Comparison of ENCODE assay signal across 25 mouse cellular contexts in the genomic region with DNA sequence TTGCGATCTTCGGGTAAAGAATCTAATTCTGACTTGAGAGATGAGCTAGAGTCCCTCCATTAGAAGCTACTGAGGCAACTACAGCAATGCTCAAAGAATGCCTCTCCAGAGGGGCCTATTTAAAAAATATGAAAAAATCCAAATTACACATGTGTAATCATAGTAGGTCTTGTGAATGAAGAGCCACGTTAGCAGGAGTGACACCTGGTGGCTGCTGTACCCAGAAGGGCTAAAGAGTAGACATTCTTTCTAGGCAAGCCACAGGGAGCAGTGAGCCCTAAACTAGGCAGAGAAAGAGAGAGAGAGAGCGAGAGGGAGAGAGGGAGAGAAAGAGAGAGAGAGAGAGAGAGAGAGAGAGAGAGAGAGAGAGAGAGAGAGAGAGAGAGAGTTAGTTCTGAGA.
A peak's percentile ranks its signal among the peaks of the same experiment; 100 is the strongest.
DNase-seq lines count a peak whose midpoint lies in the region; ATAC-seq and TF ChIP-seq lines count a peak whose summit lies in the region.
"Had no signal": no experiment of that assay in that cellular context is flagged by ENCODE, and none has a peak within 500 bp of the region (broad histone marks: within the 10 kb centered on the region; RNA-seq: fewer than 3 reads in every experiment).

No protein-coding gene starts in this region.

- no peaks in the 10 kb centered on the region for H3K79me2 ChIP-seq in liver, adult 2 months (ENCODE audit: control insufficient read depth, insufficient read depth, low read length)
- no peaks in the 10 kb centered on the region for H3K79me2 ChIP-seq in CH12.LX (replicated peaks; ENCODE audit: control insufficient read depth, extremely low read depth, insufficient read depth, poor library complexity, severe bottlenecking)

- no peak overlapping the region for H3K4me2 ChIP-seq in hindbrain, postnatal 0 days (ENCODE audit: low read depth, low read length)
- H3K4me2 ChIP-seq in CH12.LX (ENCODE audit: insufficient read depth, low read depth, poor library complexity, severe bottlenecking), result no peak overlapping the region
- H3K4me2 ChIP-seq: forebrain, embryonic 13.5 days; heart, embryonic 12.5 days; liver, embryonic 15.5 days; stomach, embryonic 15.5 days had no signal

- H3K9me3 ChIP-seq in hindbrain, postnatal 0 days (ENCODE audit: low read length), result no peaks in the 10 kb centered on the region
- H3K9me3 ChIP-seq in hindbrain, embryonic 10.5 days, result no peaks in the 10 kb centered on the region
- H3K9me3 ChIP-seq in CH12.LX (replicated peaks; ENCODE audit: low read length), result no peaks in the 10 kb centered on the region
- H3K9me3 ChIP-seq: forebrain, embryonic 13.5 days; heart, embryonic 12.5 days; liver, embryonic 15.5 days; stomach, embryonic 15.5 days had no signal

- no peaks in the 10 kb centered on the region for H3K36me3 ChIP-seq in hindbrain, postnatal 0 days (ENCODE audit: insufficient read depth, low read length)
- no peaks in the 10 kb centered on the region for H3K36me3 ChIP-seq in hindbrain, embryonic 10.5 days
- H3K36me3 ChIP-seq in liver, adult 2 months (ENCODE audit: control insufficient read depth, insufficient read depth, low read length), result no peaks in the 10 kb centered on the region
- no peaks in the 10 kb centered on the region for H3K36me3 ChIP-seq in CH12.LX (replicated peaks in 1 of 2; ENCODE audit: control insufficient read depth in 1 of 2, insufficient read depth in 1 of 2, low read length in 1 of 2)
- H3K36me3 ChIP-seq: heart, embryonic 12.5 days; liver, embryonic 15.5 days; stomach, embryonic 15.5 days had no signal

- DNase-seq in hindbrain, postnatal 0 days (ENCODE audit: low spot score), result no peak
- DNase-seq in hindbrain, embryonic 10.5 days (ENCODE audit: low spot score), result no peak
- peak; percentile 15 for DNase-seq in liver, adult 2 months (ENCODE audit: extremely low read depth, low read depth, low spot score)
- DNase-seq in liver (no peak), 3T3-L1 (ENCODE audit: low read depth, low spot score) (peak; percentile 22), CH12.LX (ENCODE audit: extremely low read depth) (peak; percentile 3)
- DNase-seq in spleen, postnatal 10 days (ENCODE audit: low spot score in 2 of 2), result no peak
- DNase-seq: adrenal gland, postnatal 14 days; cerebellum, adult 8-10 months; cerebellum, postnatal 36 days; embryo, embryonic 11 days; kidney, adult 11 months; kidney, postnatal 14 days; layer of hippocampus, postnatal 36 days; right cerebral cortex, adult 18-20 months; right cerebral cortex, postnatal 4 days; thymus, adult 18-20 months; thymus, postnatal 4 days had no signal

- peak; percentile 16 for TF ChIP-seq RAD21 in CH12.LX (IDR thresholded peaks at IDR 0.05; ENCODE audit: low read depth, low read length)

- no peak overlapping the region for H3K4me3 ChIP-seq in hindbrain, postnatal 0 days (ENCODE audit: low read length)
- H3K4me3 ChIP-seq in hindbrain, embryonic 10.5 days, result no peak overlapping the region
- no peak overlapping the region for H3K4me3 ChIP-seq in liver, adult 2 months (ENCODE audit: insufficient read depth, low read depth, low read length)
- H3K4me3 ChIP-seq in CH12.LX (replicated peaks in 1 of 3; ENCODE audit: low read depth in 2 of 3, low read length in 2 of 3, poor library complexity in 1 of 3), result no peak overlapping the region
- H3K4me3 ChIP-seq: forebrain, embryonic 13.5 days; heart, embryonic 12.5 days; liver, embryonic 15.5 days; stomach, embryonic 15.5 days had no signal

- WGBS in hindbrain, postnatal 0 days, result 83% methylated on average over 4 of the region's 4 CpGs
- 77% methylated on average over 4 of the region's 4 CpGs for WGBS in hindbrain, embryonic 10.5 days
- 73% methylated on average over 4 of the region's 4 CpGs for WGBS in liver, adult 2 months

- no peak for ATAC-seq in hindbrain, postnatal 0 days
- ATAC-seq: forebrain, embryonic 13.5 days; hindbrain, embryonic 16.5 days; midbrain, embryonic 16.5 days had no signal

- dilution Hi-C loops in CH12.LX (cut with MboI; ENCODE audit: extremely low pct_ligation_motif_present, extremely low pct_unique_long_range_greater_than_20kb, low sequenced_read_pairs), result no loop called here

- peak; percentile 7; the same call in 1 of the 2 replicates for TF ChIP-seq CTCF in hindbrain, postnatal 0 days (IDR thresholded peaks at IDR 0.05; ENCODE audit: low read depth)
- 0 out of 2 replicates have a peak, but pooled peaks have one; percentile 7 for TF ChIP-seq CTCF in liver, adult 2 months (IDR thresholded peaks at IDR 0.05; ENCODE audit: low read depth, low read length)
- TF ChIP-seq CTCF in CH12.LX (conservative IDR thresholded peaks at IDR 0.05 in 1 of 2, IDR thresholded peaks at IDR 0.05 in 1 of 2; ENCODE audit: low read depth in 2 of 2, low read length in 2 of 2), result peak in 1 of 2 experiments; percentile 49; a peak in 2 of 4 replicates

- no peak for TF ChIP-seq EP300 in CH12.LX (IDR thresholded peaks at IDR 0.05; ENCODE audit: low read length)

- in situ Hi-C loops in CH12.LX (cut with MboI; ENCODE audit: low pct_ligation_motif_present, low pct_unique_long_range_greater_than_20kb, low sequenced_read_pairs), result no loop called here

- H3K9ac ChIP-seq in hindbrain, postnatal 0 days (replicated peaks; ENCODE audit: low read length), result no peak overlapping the region
- no peak overlapping the region for H3K9ac ChIP-seq in liver, adult 2 months (ENCODE audit: low read depth, low read length)
- no peak overlapping the region for H3K9ac ChIP-seq in CH12.LX (ENCODE audit: insufficient read depth, low read depth)
- H3K9ac ChIP-seq: forebrain, embryonic 13.5 days; heart, embryonic 12.5 days; liver, embryonic 15.5 days; stomach, embryonic 15.5 days had no signal

- no peaks in the 10 kb centered on the region for H3K27me3 ChIP-seq in hindbrain, postnatal 0 days (ENCODE audit: insufficient read depth, low read length)
- H3K27me3 ChIP-seq in hindbrain, embryonic 10.5 days (ENCODE audit: insufficient read depth, poor library complexity, severe bottlenecking), result no peaks in the 10 kb centered on the region
- no peaks in the 10 kb centered on the region for H3K27me3 ChIP-seq in liver, adult 2 months (ENCODE audit: control insufficient read depth, insufficient read depth, low read length)
- no peaks in the 10 kb centered on the region for H3K27me3 ChIP-seq in CH12.LX (replicated peaks)
- H3K27me3 ChIP-seq: forebrain, embryonic 13.5 days; heart, embryonic 12.5 days; liver, embryonic 15.5 days; stomach, embryonic 15.5 days had no signal

- no peak for TF ChIP-seq POLR2A in liver, adult 2 months (IDR thresholded peaks at IDR 0.05; ENCODE audit: extremely low read depth, insufficient read depth, low read length)
- no peak for TF ChIP-seq POLR2A in CH12.LX (IDR thresholded peaks at IDR 0.05; ENCODE audit: low read depth, low read length)

- H3K4me1 ChIP-seq in hindbrain, postnatal 0 days (ENCODE audit: insufficient read depth, low read length), result no peaks in the 10 kb centered on the region
- no peaks in the 10 kb centered on the region for H3K4me1 ChIP-seq in hindbrain, embryonic 10.5 days (replicated peaks)
- no peaks in the 10 kb centered on the region for H3K4me1 ChIP-seq in liver, adult 2 months (ENCODE audit: control insufficient read depth, insufficient read depth, low read length)
- H3K4me1 ChIP-seq in CH12.LX (ENCODE audit: control insufficient read depth in 1 of 2, insufficient read depth in 2 of 2), result peaks cover 3% of the 10 kb centered on the region in 2 experiments; a peak in 1 of 4 replicates
- H3K4me1 ChIP-seq: forebrain, embryonic 13.5 days; heart, embryonic 12.5 days; liver, embryonic 15.5 days; stomach, embryonic 15.5 days had no signal

- H3K27ac ChIP-seq in hindbrain, postnatal 0 days, result no peak overlapping the region
- no peak overlapping the region for H3K27ac ChIP-seq in hindbrain, embryonic 10.5 days
- no peak overlapping the region for H3K27ac ChIP-seq in liver, adult 2 months (replicated peaks; ENCODE audit: insufficient read depth, low read depth, low read length)
- no peak overlapping the region for H3K27ac ChIP-seq in CH12.LX (ENCODE audit: insufficient read depth, low read depth)
- H3K27ac ChIP-seq: forebrain, embryonic 13.5 days; liver, embryonic 15.5 days; macrophage; stomach, embryonic 15.5 days had no signal

TF ChIP-seq in CH12.LX, 34 proteins besides CTCF, POLR2A, EP300 and RAD21:
- TF ChIP-seq ZC3H11A (IDR thresholded peaks at IDR 0.05; ENCODE audit: low read depth, low read length), result no peak
- no peak for TF ChIP-seq ZNF384 (IDR thresholded peaks at IDR 0.05; ENCODE audit: low read depth, low read length)
- TF ChIP-seq SMC3 (IDR thresholded peaks at IDR 0.05; ENCODE audit: low read depth, low read length), result peak; percentile 49
- TF ChIP-seq CHD1 (IDR thresholded peaks at IDR 0.05; ENCODE audit: low read depth, low read length), result no peak
- TF ChIP-seq ZMIZ1 (IDR thresholded peaks at IDR 0.05; ENCODE audit: low read depth, low read length), result no peak
- TF ChIP-seq TCF12 (IDR thresholded peaks at IDR 0.05; ENCODE audit: low read depth, low read length), result no peak

Comparison
In these comparisons a context has a peak if more than half of its experiments do, and no peak if none do; other contexts are left out.
1. DNase-seq: peak in liver, adult 2 months (single experiment), 3T3-L1 (single experiment) and CH12.LX (single experiment); none in hindbrain, postnatal 0 days (single experiment), hindbrain, embryonic 10.5 days (single experiment), liver (single experiment) and spleen, postnatal 10 days (0 of 2).